Comparison of ENCODE assay signal across 24 mouse cellular contexts in the genomic region with DNA sequence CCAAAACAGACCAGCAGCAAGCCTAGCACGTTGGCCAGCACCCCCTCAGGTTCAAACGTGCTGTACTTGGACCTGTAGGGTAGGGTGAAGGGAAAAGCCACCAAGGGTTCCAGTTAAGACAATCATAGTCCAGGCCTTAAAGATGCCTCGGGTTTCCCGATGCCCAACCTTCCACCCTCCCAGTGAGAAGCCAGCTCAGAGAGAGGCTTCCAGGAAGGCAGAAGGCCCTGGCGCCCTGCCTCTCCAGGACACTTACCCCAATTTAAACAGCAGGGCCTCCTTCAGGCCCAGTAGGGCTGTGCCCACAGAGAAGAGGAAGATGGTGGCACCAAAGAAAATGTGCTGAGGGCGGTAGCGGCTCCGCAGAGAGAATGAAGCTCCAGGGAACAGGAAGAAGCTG. TPM values are rescaled to one million over a fixed set of nuclear protein-coding genes. Genes with fewer than 3 reads are reported as not detected.
DNase-seq lines count a peak whose midpoint lies in the region; ATAC-seq and TF ChIP-seq lines count a peak whose summit lies in the region.
"Had no signal": no experiment of that assay in that cellular context is flagged by ENCODE, and none has a peak within 500 bp of the region (broad histone marks: within the 10 kb centered on the region; RNA-seq: fewer than 3 reads in every experiment).

No protein-coding gene starts in this region.

- DNase-seq in gastrocnemius, adult 2 months = peak; percentile 13
- DNase-seq in gastrocnemius, postnatal 10 days = no peak
- DNase-seq in hindbrain, embryonic 11.5 days (ENCODE audit: low spot score) = no peak
- DNase-seq in adipocyte (ENCODE audit: low spot score) = peak; percentile 84
- DNase-seq in embryonic facial prominence, embryonic 10.5 days (ENCODE audit: low spot score) = no peak
- DNase-seq: cerebellum, adult 9-11 months had no signal

- intact Hi-C loops in gastrocnemius, adult 2 months (cut with DNase I) = no loop called here

- TF ChIP-seq CTCF in gastrocnemius, adult 2 months (IDR thresholded peaks at IDR 0.05) = no peak

- no peak overlapping the region for H3K9ac ChIP-seq in hindbrain, embryonic 11.5 days (ENCODE audit: low read depth, low read length)
- no peak overlapping the region for H3K9ac ChIP-seq in hindbrain, embryonic 16.5 days (ENCODE audit: low read depth, low read length)
- H3K9ac ChIP-seq: heart, embryonic 15.5 days; hindbrain, embryonic 12.5 days; intestine, embryonic 15.5 days had no signal

- peak overlapping the region; percentile 79 for H3K27ac ChIP-seq in gastrocnemius, adult 2 months
- peak overlapping the region; percentile 49; the same call in 1 of the 2 replicates for H3K27ac ChIP-seq in hindbrain, embryonic 11.5 days (ENCODE audit: low read depth, low read length)
- no peak overlapping the region for H3K27ac ChIP-seq in hindbrain, embryonic 16.5 days (ENCODE audit: low read depth, low read length)
- peak overlapping the region; percentile 26; the same call in 1 of the 2 replicates for H3K27ac ChIP-seq in embryonic facial prominence, embryonic 10.5 days (replicated peaks)
- H3K27ac ChIP-seq: embryonic facial prominence, embryonic 15.5 days; heart, embryonic 15.5 days; intestine, embryonic 15.5 days had no signal

- no peaks in the 10 kb centered on the region for H3K9me3 ChIP-seq in hindbrain, embryonic 11.5 days (ENCODE audit: control insufficient read depth, low read length)
- no peaks in the 10 kb centered on the region for H3K9me3 ChIP-seq in hindbrain, embryonic 16.5 days (ENCODE audit: control insufficient read depth, low read length)
- H3K9me3 ChIP-seq in embryonic facial prominence, embryonic 10.5 days = no peaks in the 10 kb centered on the region
- H3K9me3 ChIP-seq: embryonic facial prominence, embryonic 15.5 days; heart, embryonic 15.5 days; hindbrain, embryonic 12.5 days; intestine, embryonic 15.5 days had no signal

- H3K27me3 ChIP-seq in hindbrain, embryonic 11.5 days (ENCODE audit: control insufficient read depth, insufficient read depth, low read length) = no peaks in the 10 kb centered on the region
- H3K27me3 ChIP-seq in hindbrain, embryonic 16.5 days (replicated peaks; ENCODE audit: control insufficient read depth, insufficient read depth, low read length) = no peaks in the 10 kb centered on the region
- H3K27me3 ChIP-seq in embryonic facial prominence, embryonic 10.5 days (replicated peaks; ENCODE audit: low read depth, poor library complexity, severe bottlenecking) = peaks cover 18% of the 10 kb centered on the region; the same call in 1 of the 2 replicates
- H3K27me3 ChIP-seq: embryonic facial prominence, embryonic 15.5 days; hindbrain, embryonic 12.5 days; intestine, embryonic 15.5 days had no signal

- no peak overlapping the region for H3K4me2 ChIP-seq in hindbrain, embryonic 11.5 days (replicated peaks; ENCODE audit: low read depth, low read length)
- H3K4me2 ChIP-seq in hindbrain, embryonic 16.5 days (ENCODE audit: low read length) = no peak overlapping the region
- H3K4me2 ChIP-seq: embryonic facial prominence, embryonic 15.5 days; heart, embryonic 11.5 days; heart, embryonic 15.5 days; hindbrain, embryonic 12.5 days; intestine, embryonic 15.5 days had no signal

- ATAC-seq in hindbrain, embryonic 11.5 days (ENCODE audit: low FRiP score) = no peak
- no peak for ATAC-seq in hindbrain, embryonic 16.5 days
- ATAC-seq: forebrain, embryonic 16.5 days; intestine, embryonic 15.5 days had no signal

- no peak overlapping the region for H3K4me3 ChIP-seq in gastrocnemius, adult 2 months
- H3K4me3 ChIP-seq in hindbrain, embryonic 11.5 days (ENCODE audit: low read depth, low read length) = no peak overlapping the region
- no peak overlapping the region for H3K4me3 ChIP-seq in hindbrain, embryonic 16.5 days (ENCODE audit: low read length)
- no peak overlapping the region for H3K4me3 ChIP-seq in embryonic facial prominence, embryonic 10.5 days
- H3K4me3 ChIP-seq: embryonic facial prominence, embryonic 15.5 days; erythroblast, embryonic 14.5 days; heart, embryonic 15.5 days; hindbrain, embryonic 12.5 days; intestine, embryonic 15.5 days had no signal

- no peaks in the 10 kb centered on the region for H3K36me3 ChIP-seq in hindbrain, embryonic 11.5 days (ENCODE audit: control insufficient read depth, insufficient read depth, low read length)
- H3K36me3 ChIP-seq in hindbrain, embryonic 16.5 days (ENCODE audit: control insufficient read depth, insufficient read depth, low read length) = 0 out of 2 replicates have a peak, but pooled peaks cover 2% of the 10 kb centered on the region
- H3K36me3 ChIP-seq in embryonic facial prominence, embryonic 10.5 days (replicated peaks) = no peaks in the 10 kb centered on the region
- H3K36me3 ChIP-seq: embryonic facial prominence, embryonic 15.5 days; heart, embryonic 15.5 days; hindbrain, embryonic 12.5 days; intestine, embryonic 15.5 days had no signal

- peaks cover 4% of the 10 kb centered on the region; the same call in 1 of the 2 replicates for H3K4me1 ChIP-seq in hindbrain, embryonic 11.5 days (replicated peaks; ENCODE audit: control insufficient read depth, insufficient read depth, low read length)
- H3K4me1 ChIP-seq in hindbrain, embryonic 16.5 days (ENCODE audit: control insufficient read depth, insufficient read depth, low read depth, low read length) = no peaks in the 10 kb centered on the region; the same call in 1 of the 2 replicates
- peaks cover 21% of the 10 kb centered on the region for H3K4me1 ChIP-seq in embryonic facial prominence, embryonic 10.5 days
- H3K4me1 ChIP-seq: intestine, embryonic 15.5 days had no signal

- 92% methylated on average over 8 of the region's 8 CpGs for WGBS in hindbrain, embryonic 11.5 days
- WGBS in hindbrain, embryonic 16.5 days = 90% methylated on average over 8 of the region's 8 CpGs
- 90% methylated on average over 8 of the region's 8 CpGs for WGBS in embryonic facial prominence, embryonic 10.5 days

RNA-seq across cellular contexts. Expression of a gene that starts 17.6 kb away (rescaled TPM):
- 1 to 10 TPM; 3.9 to 4.7 TPM for total RNA-seq in gastrocnemius, adult 2 months (2021)
- 1 to 10 TPM; 5.8 to 6.6 TPM for total RNA-seq in gastrocnemius, postnatal 10 days (2021)
- 17.6 and 20.9 TPM in 2 replicates for polyA plus RNA-seq in hindbrain, embryonic 11.5 days (2014; fragmentation: Nextera tagmentation; extraction: Ambion mirVana)
- 63.8 and 65.4 TPM in 2 replicates for polyA plus RNA-seq in hindbrain, embryonic 16.5 days (2015; fragmentation: Nextera tagmentation; extraction: Ambion mirVana)
- 13.2 and 14.0 TPM in 2 replicates for polyA plus RNA-seq in embryonic facial prominence, embryonic 10.5 days (2016; fragmentation: Nextera tagmentation; extraction: Ambion mirVana)

RNA-seq across cellular contexts. Expression of a gene that starts 32.2 kb away (rescaled TPM):
- total RNA-seq in gastrocnemius, adult 2 months (2021) = 10 to 100 TPM; 18.4 to 24.6 TPM
- total RNA-seq in gastrocnemius, postnatal 10 days (2021) = 10 to 100 TPM; 40.0 to 40.5 TPM
- polyA plus RNA-seq in hindbrain, embryonic 11.5 days (2014; fragmentation: Nextera tagmentation; extraction: Ambion mirVana) = 0.46 and 0.53 TPM in 2 replicates
- 8.6 and 9.9 TPM in 2 replicates for polyA plus RNA-seq in hindbrain, embryonic 16.5 days (2015; fragmentation: Nextera tagmentation; extraction: Ambion mirVana)
- 0.45 and 0.50 TPM in 2 replicates for polyA plus RNA-seq in embryonic facial prominence, embryonic 10.5 days (2016; fragmentation: Nextera tagmentation; extraction: Ambion mirVana)
- total RNA-seq: granulocyte monocyte progenitor cell, adult 5-6 weeks had no signal
- polyA plus RNA-seq: erythroblast, embryonic 14.5 days had no signal

RNA-seq across cellular contexts. Expression of a gene that starts 59.0 kb away (rescaled TPM):
- not detected for total RNA-seq in gastrocnemius, adult 2 months (2021)
- total RNA-seq in gastrocnemius, postnatal 10 days (2021) = not detected
- not detected in 2 replicates for polyA plus RNA-seq in hindbrain, embryonic 11.5 days (2014; fragmentation: Nextera tagmentation; extraction: Ambion mirVana)
- polyA plus RNA-seq in hindbrain, embryonic 16.5 days (2015; fragmentation: Nextera tagmentation; extraction: Ambion mirVana) = 0.06 TPM in 1 of 2 replicates, not detected in the other
- not detected in 2 replicates for polyA plus RNA-seq in embryonic facial prominence, embryonic 10.5 days (2016; fragmentation: Nextera tagmentation; extraction: Ambion mirVana)
- total RNA-seq: adrenal gland, postnatal 10 days; adrenal gland, postnatal 4 days; ES-E14; gastrocnemius, postnatal 25 days; granulocyte monocyte progenitor cell, adult 5-6 weeks; heart, postnatal 25 days had no signal
- polyA plus RNA-seq: brain, embryonic 14.5 days; embryonic facial prominence, embryonic 11.5 days; embryonic facial prominence, embryonic 15.5 days; erythroblast, embryonic 14.5 days; forebrain, embryonic 11.5 days; forebrain, embryonic 16.5 days; frontal cortex, adult 2 months; heart, embryonic 11.5 days; heart, embryonic 15.5 days; hindbrain, embryonic 12.5 days; intestine, embryonic 15.5 days had no signal

Comparison
In these comparisons a context has a peak if more than half of its experiments do, and no peak if none do; other contexts are left out.
1. DNase-seq: peak in gastrocnemius, adult 2 months (single experiment) and adipocyte (single experiment); none in gastrocnemius, postnatal 10 days (single experiment), hindbrain, embryonic 11.5 days (single experiment) and embryonic facial prominence, embryonic 10.5 days (single experiment).